Mouse (Mus musculus) liver, adult 2 months (tissue): ENCODE data around the gene Samd14.

Experiments
- CTCF ChIP-seq: fragments of 200-500 bp; IDR thresholded peaks from 2 replicates; pipeline ENCODE4 v1.5.1; 2011; ENCODE audit warnings: low read depth, low read length, control low read depth
- POLR2A ChIP-seq: fragments of 200-500 bp; IDR thresholded peaks from 2 replicates; pipeline ENCODE4 v1.6.1; 2011; ENCODE audit warnings: low read length, control low read depth; ENCODE audit not compliant: insufficient read depth; ENCODE audit errors: extremely low read depth

DNA sequence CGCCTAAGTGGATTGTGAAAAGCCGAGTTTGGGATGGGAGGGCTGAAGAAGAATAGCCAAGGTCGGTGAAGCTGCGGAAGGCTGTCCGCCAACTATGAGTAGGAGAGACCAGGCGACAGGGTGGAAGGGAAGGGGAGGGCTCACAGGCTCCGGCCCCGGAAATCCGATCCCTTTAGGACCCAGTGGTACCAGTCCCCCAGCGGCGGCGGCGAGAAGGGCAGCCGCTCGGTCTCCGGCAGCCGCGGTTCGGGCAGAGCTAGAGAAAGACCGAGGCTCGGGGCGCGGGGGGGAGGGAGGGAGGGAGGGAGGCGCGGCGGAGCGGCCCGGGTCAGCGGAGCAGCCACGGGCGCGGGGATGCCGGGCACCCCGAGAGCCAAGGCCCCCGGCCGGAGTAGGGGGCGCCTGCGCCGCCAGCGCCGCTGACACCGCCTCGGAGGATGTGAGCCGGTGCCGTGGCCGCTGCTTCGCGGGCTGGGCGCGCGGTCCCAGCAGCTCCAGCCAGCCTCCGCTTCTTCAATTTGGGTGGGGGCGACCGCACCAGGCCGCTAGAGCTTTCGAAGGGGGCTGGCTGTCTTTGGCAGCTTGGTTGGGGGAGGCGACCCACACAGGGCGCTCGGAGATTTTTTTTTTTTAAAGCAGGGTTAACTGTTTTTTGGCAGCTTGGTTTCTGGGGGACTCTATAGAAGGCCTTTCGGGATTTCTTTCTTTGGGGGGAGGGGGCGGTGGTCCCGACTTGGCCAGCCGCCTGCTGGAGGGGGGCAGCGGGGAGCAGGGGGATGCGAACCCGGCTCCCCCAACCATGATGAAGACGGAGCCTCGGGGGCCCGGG is 18.7 kb upstream of the Samd14 start, which contains the start of gene Ppp1r9b:
- TF ChIP-seq CTCF (peak; percentile 69), POLR2A (peak; percentile 43; the same call in 1 of the 2 replicates)
